Mouse (Mus musculus): Measurements from ENCODE around the gene Col7a1. TPM values are rescaled to one million over a fixed set of nuclear protein-coding genes. Genes with fewer than 3 reads are reported as not detected.

Col7a1 gene
- total RNA-seq (2023): 1 to 10 TPM; 3.3 to 8.5 TPM

GRCm38 (mm10) chr9:108953081-108953636, at the start of gene Col7a1:
Col7a1 (plus strand) TSS chr9:108953586.

GRCm38 (mm10) chr9:108914491-108914890, 38.9 kb upstream of the Col7a1 start, which contains the start of gene Tmem89:
Tmem89 (plus strand) TSS chr9:108914619.

GRCm38 (mm10) chr9:108936418-108937364, 16.7 kb upstream of the Col7a1 start, which contains the start of gene Uqcrc1:
Uqcrc1 (plus strand) TSS chr9:108936633.

GRCm38 (mm10) chr9:108985710-108986109, 32.3 kb downstream of the Col7a1 start, which contains the start of gene Ucn2:
Ucn2 (plus strand) TSS chr9:108986010.

GRCm38 (mm10) chr9:108991428-108992084, 38.2 kb downstream of the Col7a1 start, which contains the start of gene Pfkfb4:
Pfkfb4 (plus strand) TSS chr9:108991778.

Other genes with a start within 250 kb of the Col7a1 start
- gene Ip6k2, start 169.8 kb upstream of the Col7a1 start, total RNA-seq (2023): 10 to 100 TPM; 28.4 to 30.1 TPM
- gene Nckipsd, start 145.2 kb upstream of the Col7a1 start, total RNA-seq (2023): 10 to 100 TPM; 17.4 to 19.2 TPM
- gene Celsr3, start 127.3 kb upstream of the Col7a1 start, total RNA-seq (2023): 10 to 100 TPM; 23.3 to 26.8 TPM
- gene Slc26a6, start 100.3 kb upstream of the Col7a1 start, total RNA-seq (2023): 10 to 100 TPM; 34.8 to 35.7 TPM
- gene Tmem89, start 39.0 kb upstream of the Col7a1 start, total RNA-seq (2023): 1 to 10 TPM in 1 of 2 experiments, not detected in 1; 1.6 TPM
- gene Uqcrc1, start 17.0 kb upstream of the Col7a1 start, total RNA-seq (2023): 100 to 1,000 TPM; 166 to 170 TPM
- gene Ucn2, start 32.4 kb downstream of the Col7a1 start, total RNA-seq (2023): not detected
- gene Pfkfb4, start 38.2 kb downstream of the Col7a1 start, total RNA-seq (2023): 10 to 100 TPM; 84.2 to 95.0 TPM
- gene Shisa5, start 85.0 kb downstream of the Col7a1 start, total RNA-seq (2023): 100 to 1,000 TPM; 568 to 696 TPM
- 100 to 1,000 TPM; 142 to 161 TPM for gene Trex1, start 106.1 kb downstream of the Col7a1 start, total RNA-seq (2023)
- 10 to 100 TPM; 15.8 to 23.1 TPM for gene Atrip, start 120.5 kb downstream of the Col7a1 start, total RNA-seq (2023)
- 1 to 10 TPM; 3.5 to 4.6 TPM for gene Ccdc51, start 128.9 kb downstream of the Col7a1 start, total RNA-seq (2023)
- 100 to 1,000 TPM; 253 to 265 TPM for gene Tma7, start 129.0 kb downstream of the Col7a1 start, total RNA-seq (2023)
- under 1 TPM; 0.05 to 0.12 TPM for gene Plxnb1, start 141.8 kb downstream of the Col7a1 start, total RNA-seq (2023)
- gene Fbxw21, start 208.5 kb downstream of the Col7a1 start, total RNA-seq (2023): not detected
- not detected for gene Fbxw13, start 242.4 kb downstream of the Col7a1 start, total RNA-seq (2023)